Mouse (Mus musculus) erythroblast, embryonic 14.5 days (primary cell): Measurements from ENCODE around the gene Ncam1.

ENCODE experiments used
- GATA1 ChIP-seq: IDR thresholded peaks from 2 replicates; pipeline ENCODE4 v1.6.1; 2012; ENCODE audit warnings: low read length, inconsistent platforms, mixed read lengths
- TAL1 ChIP-seq: IDR thresholded peaks from 3 replicates; pipeline ENCODE4 v1.6.1; 2012; ENCODE audit warnings: low read length, inconsistent platforms, mixed read lengths

- TF ChIP-seq GATA1 (no peak), TAL1 (no peak)
Observed at GRCm38 (mm10) chr9:49756725-49757124, 42.0 kb downstream of the Ncam1 start.
